Mouse (Mus musculus) gastrocnemius, adult 18-20 months (tissue): ENCODE measurements around the gene Camta2. TPM values are rescaled to one million over a fixed set of nuclear protein-coding genes. Genes with fewer than 3 reads are reported as not detected.

Experiments used
- DNase-seq: peaks from one replicate; pipeline ENCODE4 v3.0.0; 2021; ENCODE audit warnings: low spot score
- total RNA-seq, 2 experiments: library from RNA; stranded (reverse); gene quantifications; 2 replicates each; pipeline ENCODE4 v1.2.3; 2021

Gene Camta2
- total RNA-seq, 2 experiments from 2014 or later: 40.6 TPM

DNA sequence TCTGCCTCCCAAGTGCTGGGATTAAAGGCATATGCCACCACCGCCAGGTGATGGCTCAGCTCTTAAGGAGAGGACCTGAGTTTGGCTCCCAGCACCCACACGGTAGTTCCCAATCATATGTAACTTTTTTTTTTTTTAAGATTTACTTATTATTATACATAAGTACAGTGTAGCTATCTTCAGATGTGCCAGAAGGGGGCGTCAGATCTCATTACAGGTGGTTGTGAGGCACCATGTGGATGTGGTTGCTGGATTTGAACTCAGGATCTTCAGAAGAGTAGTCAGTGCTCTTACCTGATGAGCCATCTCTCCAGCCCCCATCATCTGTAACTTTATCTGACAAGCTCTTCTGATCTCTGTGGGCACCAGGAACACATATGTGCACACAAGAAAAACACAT is 9.5 kb upstream of the Camta2 start:
- no peak for DNase-seq

GRCm38 (mm10) chr11:70693504-70693903 is 5.6 kb upstream of the Camta2 start:
- no peak for DNase-seq

DNA sequence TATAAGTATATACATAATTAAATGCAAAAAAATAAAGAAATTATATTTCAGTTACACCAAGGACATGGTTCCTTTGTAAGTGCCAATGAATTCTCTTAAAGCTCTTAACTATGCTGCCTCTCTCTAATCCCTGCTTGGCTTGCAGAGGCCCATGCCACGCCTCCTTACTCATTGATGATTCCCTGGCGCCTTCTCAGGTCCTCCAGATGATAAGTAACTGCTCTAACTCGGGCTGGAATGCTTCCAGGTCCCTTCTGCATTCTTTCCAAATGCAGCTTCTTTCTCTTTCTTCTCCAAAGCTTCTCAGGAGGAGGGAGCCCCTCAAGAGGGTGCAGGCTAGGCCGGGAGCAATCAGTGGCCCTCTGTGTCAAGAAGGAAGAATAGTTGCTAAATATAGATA is 1.7 kb upstream of the Camta2 start:
- no peak for DNase-seq

- no peak for DNase-seq
Observed at GRCm38 (mm10) chr11:70688372-70688771, 467 bp upstream of the Camta2 start.

DNA sequence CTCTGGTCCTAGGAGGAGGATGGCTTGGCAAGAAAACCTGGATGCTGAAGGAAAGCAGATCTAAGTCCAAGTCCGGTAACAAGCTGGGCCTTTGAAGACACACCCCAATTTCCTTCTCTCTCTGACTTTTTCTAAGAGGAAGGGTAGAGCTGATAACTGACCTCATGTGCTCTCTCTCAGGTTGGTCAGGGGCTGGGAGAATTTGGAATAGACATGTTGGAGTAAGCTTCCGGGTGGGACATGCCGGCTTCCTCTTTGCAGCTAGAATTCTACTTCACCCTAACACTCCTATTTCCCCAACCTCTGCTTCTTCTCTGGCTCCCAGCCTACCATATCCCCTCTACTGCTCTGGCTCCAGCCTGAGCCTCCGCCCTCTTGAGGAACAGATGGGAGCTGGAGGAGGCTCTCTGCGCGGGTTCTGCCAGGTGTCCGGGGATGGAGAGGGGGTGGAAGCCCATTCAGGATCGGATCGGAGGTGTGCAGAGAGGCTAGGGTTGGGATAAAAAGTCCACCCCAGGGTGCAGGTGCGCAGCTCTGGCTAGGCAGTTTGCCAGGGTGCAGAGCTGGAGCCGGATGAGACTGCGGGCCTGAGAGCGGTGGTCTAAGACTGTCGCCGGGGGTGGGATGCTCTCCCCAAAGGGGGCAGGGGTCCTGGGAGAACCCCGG is 871 bp downstream of the Camta2 start:
- DNase-seq: no peak

- no peak for DNase-seq
Observed at GRCm38 (mm10) chr11:70683640-70684039, 4.3 kb downstream of the Camta2 start.

GRCm38 (mm10) chr11:70681897-70682581 is 5.9 kb downstream of the Camta2 start:
- DNase-seq: no peak

DNA sequence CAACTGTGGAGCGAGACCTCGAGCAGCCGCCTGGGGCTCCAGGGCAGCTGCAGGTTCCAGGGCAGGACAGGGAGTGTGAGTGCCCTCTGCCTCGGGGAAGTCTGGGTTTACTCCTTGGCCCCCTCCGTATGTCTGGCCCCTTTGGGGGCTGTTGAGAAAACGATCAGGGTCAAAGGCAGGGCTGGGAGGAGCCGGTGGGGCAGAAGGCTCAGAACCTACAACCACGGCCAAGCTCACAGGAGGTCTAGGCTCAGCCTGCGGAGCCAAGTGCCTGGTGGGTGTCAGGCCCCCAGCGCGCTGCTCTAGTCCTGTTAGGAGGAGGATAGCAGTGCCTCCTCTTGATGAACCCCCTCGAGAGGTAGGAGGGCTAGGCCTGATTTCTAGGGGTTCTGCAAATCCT is 6.7 kb downstream of the Camta2 start:
- no peak for DNase-seq

DNA sequence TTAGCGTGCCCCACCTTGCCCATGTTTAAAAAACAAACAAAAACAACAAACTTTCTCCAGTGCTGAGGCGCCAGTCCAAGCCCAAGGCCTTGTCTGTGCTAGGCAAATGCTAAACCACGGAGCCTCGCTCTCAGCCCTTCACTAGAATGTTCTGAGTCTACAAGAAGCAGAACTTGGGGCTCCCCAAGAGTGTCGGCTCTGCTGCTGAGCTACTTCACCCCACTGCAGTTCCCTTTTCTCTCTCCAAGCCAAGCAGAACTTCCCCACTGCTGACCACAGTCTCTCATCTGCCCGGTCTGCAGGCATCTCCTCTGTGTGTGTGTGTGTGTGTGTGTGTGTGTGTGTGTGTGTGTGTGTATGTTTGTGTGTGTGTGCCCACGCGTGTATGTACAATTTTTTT is 8.0 kb downstream of the Camta2 start:
- DNase-seq: no peak

DNA sequence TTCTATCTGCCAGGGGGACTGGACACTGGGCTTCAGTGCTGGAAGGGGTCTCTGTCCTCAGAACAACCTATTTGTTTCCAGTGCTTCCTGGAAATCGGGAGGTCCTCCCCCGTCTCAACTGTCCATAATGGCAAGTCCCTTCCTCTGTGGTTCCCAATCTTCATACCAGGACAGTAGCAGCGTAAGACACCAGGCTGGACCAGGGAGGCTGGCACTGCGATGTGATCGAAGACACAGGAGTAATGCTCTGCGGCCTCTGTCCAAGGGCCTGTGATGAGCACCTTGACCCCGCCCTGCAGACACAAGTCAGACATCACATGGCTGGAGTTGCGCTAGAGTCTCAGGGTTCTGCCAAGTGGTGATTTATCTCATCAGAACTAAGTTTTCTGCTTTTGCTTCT is 8.5 kb downstream of the Camta2 start:
- DNase-seq: no peak

DNA sequence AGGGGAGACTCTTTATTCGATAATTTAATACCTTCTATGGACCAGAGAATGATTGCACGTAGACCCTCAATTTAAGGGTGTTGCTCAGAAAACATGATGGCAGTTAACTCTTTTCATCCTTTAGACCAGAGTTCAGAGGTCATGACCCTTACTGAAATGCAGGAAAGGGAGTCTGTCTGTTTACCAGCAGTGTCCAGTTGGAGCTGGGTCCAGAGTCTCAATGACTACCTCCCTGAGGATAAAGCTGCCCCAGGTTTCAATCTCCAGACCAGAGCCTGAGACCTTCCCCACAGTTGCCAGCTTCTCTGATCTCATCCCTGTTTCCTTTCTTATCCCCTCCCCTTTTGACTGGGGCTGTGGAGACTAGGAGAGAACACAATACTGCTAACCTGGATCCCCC is 9.3 kb downstream of the Camta2 start:
- no peak for DNase-seq

GRCm38 (mm10) chr11:70678092-70678491 is 9.8 kb downstream of the Camta2 start:
- DNase-seq: no peak

- no peak for DNase-seq
Observed at GRCm38 (mm10) chr11:70674501-70674900, 13.4 kb downstream of the Camta2 start.

DNA sequence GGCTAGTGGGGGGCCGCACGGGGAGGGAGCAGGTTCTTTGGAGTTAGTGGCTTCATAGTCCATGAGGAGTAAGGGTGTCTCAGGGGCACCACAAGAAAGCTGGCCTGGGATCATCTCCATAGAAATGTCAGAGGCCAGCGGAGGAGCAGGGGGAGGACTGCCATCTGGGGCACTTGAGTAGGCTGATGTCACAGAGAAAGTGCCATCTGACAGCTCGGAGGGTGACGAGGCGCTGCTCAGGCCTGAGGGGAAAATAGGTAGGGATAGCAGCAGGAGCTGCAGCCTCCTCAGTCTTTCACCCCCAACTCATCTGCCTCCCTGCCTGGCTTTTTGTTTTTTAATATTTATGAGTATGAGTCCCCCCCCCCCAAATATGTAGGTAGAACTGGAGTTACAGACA is 13.9 kb downstream of the Camta2 start:
- DNase-seq: no peak

- DNase-seq: no peak
Observed at GRCm38 (mm10) chr11:70671333-70672047, 16.4 kb downstream of the Camta2 start.

DNA sequence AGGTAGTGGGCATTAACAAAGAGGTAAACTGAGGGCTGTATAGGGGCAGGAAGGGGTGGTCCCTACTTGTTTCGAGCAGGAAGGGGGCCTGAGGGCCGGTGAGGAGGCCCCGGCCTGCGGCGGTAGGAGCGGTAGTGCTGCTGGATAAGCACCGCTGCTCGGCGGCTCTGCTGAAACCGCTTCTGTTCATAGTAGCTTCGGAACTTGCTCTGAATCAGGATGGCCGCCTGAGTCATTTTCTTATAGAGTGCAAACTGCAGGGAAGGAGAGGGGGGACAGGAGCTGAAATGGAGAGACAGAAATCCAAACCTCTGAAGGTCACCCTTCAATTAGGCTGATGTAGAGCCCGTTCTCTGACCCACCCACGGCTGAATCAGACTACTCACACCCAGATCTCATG is 17.4 kb downstream of the Camta2 start:
- no peak for DNase-seq

DNA sequence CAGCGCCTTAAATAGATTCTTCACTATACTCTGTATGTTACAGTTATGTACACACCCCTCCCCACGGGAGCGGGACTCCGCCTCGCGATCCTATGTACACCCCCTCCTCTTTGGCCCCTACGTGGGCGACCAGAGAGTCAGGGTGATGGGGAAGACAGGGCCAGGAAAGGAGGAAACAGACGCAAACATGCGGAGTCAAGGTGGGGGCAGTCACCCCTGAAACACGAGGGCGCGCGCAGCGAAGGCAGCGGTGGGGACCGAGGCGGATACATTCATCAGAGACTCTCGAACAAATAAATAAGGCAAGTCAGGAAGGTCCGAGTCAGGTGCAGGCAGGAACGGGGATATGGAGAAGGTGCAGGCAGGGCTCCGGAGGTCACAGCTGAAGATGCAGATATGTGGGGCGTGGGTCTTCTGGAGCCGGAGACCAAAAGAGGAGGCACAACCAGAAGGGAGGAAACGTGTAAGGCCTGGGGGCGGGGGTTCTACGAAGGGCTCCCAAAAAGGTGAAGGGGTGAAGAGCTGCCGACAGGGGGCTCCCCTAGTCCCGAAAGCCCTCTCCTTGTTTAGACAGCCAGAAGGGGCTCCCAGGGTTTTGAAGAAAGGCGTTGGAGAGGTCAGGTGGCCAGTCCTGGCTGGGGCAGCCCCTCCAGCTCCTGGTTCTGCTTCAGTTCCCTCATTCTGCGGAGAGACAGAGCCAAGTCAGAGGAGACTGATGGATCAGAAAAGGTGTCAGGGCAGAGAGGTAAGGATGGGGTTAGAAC is 18.1 kb downstream of the Camta2 start:
- DNase-seq: peak; percentile 71

DNA sequence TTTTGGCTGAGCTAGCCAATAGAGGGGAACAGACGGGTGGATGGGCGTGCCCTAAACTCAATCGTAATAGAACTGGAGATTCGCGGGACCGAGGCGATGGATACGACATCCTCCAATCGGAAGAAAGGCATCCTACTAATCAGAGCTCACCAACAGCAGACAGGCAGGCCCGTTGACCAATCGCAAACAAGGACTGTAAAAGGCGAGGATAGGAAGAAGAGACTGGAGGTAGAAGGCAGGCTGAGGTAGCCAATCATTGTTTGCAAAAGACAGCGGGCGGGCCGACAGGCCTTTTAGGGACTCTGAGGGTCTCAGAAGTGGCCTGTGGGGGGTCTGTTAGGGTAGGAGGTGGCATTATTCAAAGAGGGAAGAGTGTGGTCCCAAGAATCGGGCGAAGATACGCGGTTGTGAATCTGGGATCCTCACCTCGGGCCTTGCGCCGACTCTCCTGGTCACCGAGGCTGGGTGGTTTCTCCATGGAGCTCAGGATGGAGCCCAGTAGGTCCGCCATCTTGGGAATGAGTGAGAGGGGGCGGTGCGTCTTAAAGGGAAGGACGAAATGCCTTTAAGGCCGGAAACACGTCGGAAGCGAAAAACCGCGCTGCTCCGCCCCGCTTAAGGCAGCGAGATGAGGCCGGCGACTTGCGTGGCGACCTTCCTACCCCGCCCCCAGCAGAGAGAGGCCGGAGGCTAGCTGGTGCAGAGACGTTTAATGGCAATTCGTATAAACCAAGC is 19.0 kb downstream of the Camta2 start, which contains the start of gene Spag7:
Gene Spag7 (minus strand): TSS at position 646 of the 735 bp plus-strand sequence.
- peak; percentile 98 for DNase-seq

GRCm38 (mm10) chr11:70668335-70668770 is 19.6 kb downstream of the Camta2 start:
- DNase-seq: no peak

GRCm38 (mm10) chr11:70667271-70668150 is 20.4 kb downstream of the Camta2 start:
- no peak for DNase-seq
